Mouse (Mus musculus) right cerebral cortex, postnatal 4 days (tissue): ENCODE measurements around the gene Tfpi.

Experiments used
- DNase-seq: peaks from one replicate; pipeline ENCODE4 v3.0.0-alpha.2; 2022

Tfpi gene

GRCm38 (mm10) chr2:84387394-84388022 is 89.1 kb downstream of the Tfpi start:
- no peak for DNase-seq

GRCm38 (mm10) chr2:84386563-84387393 is 89.8 kb downstream of the Tfpi start:
- no peak for DNase-seq

GRCm38 (mm10) chr2:84384911-84385693 is 91.5 kb downstream of the Tfpi start:
- DNase-seq, result no peak

GRCm38 (mm10) chr2:84383828-84384227 is 92.7 kb downstream of the Tfpi start:
- DNase-seq, result no peak
